Mouse (Mus musculus) retina, adult 2 months (tissue): Measurements from ENCODE around the gene Olfr698.
"Not testable (repeated sequence)": the region's sequence is repeated elsewhere in the genome, so short reads cannot be mapped to it uniquely, and the experiment has no call there.

Experiments used
- DNase-seq: peaks from one replicate; pipeline ENCODE4 v3.0.0-alpha.2; 2012; ENCODE audit warnings: low read depth, low spot score

Olfr698 gene

GRCm38 (mm10) chr7:106755297-106755696 is at the start of gene Olfr698:
Gene Olfr698 (minus strand): TSS chr7:106755397.
- DNase-seq = no peak

- no peak for DNase-seq
Observed at GRCm38 (mm10) chr7:106793098-106793497, 37.9 kb upstream of the Olfr698 start, which contains the start of gene Olfr699. Gene Olfr699 (minus strand): TSS chr7:106793198.

DNA sequence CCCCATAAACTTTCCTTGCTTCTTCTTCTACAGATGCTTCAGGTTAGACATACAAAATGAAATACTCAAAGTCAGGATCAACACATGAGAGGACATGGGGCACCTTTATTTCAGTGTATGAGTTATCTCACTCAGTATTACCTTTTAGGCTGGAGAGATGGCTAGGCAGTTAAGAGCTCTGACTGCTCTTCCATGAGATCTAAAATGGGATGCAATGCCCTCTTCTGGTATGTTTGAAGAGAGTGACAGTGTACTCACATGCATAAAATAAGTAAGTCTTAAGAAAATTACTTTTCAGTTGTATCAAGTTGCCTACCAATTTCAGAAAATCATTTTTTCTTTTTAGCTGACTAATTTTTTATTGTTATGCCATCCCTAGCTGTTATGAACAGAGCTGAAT is 33.1 kb upstream of the Olfr698 start:
- DNase-seq = no peak

- not testable (repeated sequence) for DNase-seq
Observed at GRCm38 (mm10) chr7:106761008-106761407, 5.8 kb upstream of the Olfr698 start.

DNA sequence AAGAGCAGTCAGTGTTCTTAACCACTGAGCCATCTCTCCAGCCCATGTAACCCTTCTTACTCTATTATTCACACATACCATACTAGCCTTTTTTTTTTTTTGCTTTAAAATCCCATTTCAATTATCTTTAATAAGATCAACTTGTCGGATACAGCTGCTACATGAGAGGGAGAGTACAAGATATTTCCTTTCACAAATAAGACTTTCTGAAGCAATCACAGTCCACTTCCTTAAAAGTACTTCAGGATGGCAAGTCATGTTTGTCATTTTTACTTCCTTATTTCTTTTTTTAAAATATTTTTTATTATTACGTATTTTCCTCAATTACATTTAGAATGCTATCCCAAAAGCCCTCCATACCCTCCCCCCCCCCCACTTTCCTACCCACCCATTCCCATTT is 3.6 kb upstream of the Olfr698 start:
- no peak for DNase-seq

- no peak for DNase-seq
Observed at GRCm38 (mm10) chr7:106745811-106746210, 9.4 kb downstream of the Olfr698 start.

DNA sequence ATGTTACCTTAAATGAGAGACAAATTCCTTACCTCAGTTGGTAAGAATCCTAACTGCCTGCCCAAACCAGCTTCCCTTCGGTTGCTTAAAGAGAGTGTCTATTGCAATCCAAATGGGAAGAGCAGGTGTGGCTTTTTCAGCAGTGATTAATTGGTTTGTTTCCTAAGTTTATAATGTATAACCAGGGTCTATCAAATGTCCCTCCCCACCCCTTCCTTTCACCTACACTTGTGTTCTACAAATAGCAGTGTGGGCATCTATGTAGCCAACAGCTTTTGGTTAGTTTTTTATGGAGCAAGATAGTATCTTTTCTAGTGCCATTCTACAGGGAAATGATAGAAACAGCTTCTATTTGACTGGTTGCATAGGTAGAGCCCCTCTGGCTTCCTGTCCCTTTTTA is 12.9 kb downstream of the Olfr698 start, which contains the start of gene Olfr697:
TSS of gene Olfr697 (minus strand) at position 101 of the 400 bp plus-strand sequence.
- no peak for DNase-seq

- no peak for DNase-seq
Observed at GRCm38 (mm10) chr7:106737028-106737427, 18.2 kb downstream of the Olfr698 start.

- no peak for DNase-seq
Observed at GRCm38 (mm10) chr7:106733717-106734116, 21.5 kb downstream of the Olfr698 start.

- DNase-seq = not testable (repeated sequence)
Observed at GRCm38 (mm10) chr7:106725654-106726053, 29.5 kb downstream of the Olfr698 start.

DNA sequence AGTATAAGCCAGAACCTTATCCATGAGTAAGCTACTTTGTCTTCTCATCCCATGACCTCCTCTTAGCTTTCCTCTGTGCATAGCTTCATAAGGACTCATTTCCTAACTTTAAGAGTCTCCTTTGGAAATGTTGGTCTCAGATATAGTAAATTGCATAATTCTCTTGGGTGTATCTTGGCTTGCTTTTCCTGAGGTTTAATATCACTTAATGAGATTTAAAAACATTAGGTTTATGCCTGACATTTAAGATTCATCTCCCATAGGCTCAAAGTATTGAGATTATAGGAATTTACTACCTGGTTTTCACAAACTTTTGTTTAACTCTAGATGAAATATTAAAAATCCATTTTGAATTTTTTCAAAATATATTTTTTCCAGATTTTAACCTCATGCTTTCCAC is 38.9 kb downstream of the Olfr698 start, which contains the start of gene Olfr695:
TSS of gene Olfr695 (minus strand) at position 101 of the 400 bp plus-strand sequence.
- no peak for DNase-seq

DNA sequence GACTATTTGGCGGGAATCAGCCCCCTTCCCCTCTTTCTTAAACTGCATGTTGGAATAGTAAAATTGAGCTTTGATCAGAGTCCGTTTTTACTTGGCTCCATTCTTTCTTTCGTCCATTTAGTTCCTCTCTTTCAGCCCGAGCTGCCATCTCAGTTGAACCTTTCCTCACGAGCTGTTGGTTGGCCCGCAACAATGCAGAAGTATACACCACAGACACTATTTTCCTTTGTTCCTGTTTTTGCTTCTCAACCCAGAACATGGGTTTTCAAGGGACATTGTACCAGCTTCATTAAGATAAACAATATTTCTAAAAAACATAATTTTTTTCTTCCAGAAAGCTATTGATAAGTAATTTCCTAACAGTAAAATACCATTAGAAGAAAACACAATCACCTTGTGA is 43.7 kb downstream of the Olfr698 start:
- no peak for DNase-seq

DNA sequence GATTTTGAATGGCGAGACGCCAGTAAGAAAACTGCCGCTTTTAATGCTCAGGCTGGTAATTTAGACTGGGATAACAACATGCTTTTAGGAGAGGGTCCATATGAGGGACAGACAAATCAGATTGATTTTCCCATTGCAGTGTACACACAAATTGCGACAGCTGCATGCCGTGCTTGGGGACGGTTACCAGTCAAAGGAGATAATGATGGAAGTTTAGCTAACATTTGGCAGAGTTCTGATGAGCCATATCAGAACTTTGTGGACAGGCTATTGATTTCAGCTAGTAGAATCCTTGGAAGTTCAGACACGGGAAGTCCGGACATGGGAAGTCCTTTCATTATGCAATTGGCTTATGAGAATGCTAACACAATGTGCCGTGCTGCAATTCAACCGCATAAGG is 47.5 kb downstream of the Olfr698 start:
- DNase-seq = not testable (repeated sequence)
